Mouse (Mus musculus) hindbrain, embryonic 13.5 days (tissue): ENCODE results near the gene Ankrd34c. TPM values are rescaled to one million over a fixed set of nuclear protein-coding genes. Genes with fewer than 3 reads are reported as not detected.

ENCODE experiments used
- ATAC-seq: fragments of 200-750 bp; cut with Nextera tagmentation; 2 replicates; pipeline ENCODE4 v1.8.0; 2017; ENCODE audit warnings: moderate TSS enrichment; ENCODE audit not compliant: low FRiP score
- H3K27ac ChIP-seq: fragments of 300-500 bp; sonication (generic); 2 replicates; pipeline ENCODE4 v1.5.1; 2015; ENCODE audit warnings: inconsistent platforms, mild to moderate bottlenecking, moderate library complexity
- H3K27me3 ChIP-seq: fragments of 300-500 bp; sonication (generic); 2 replicates; pipeline ENCODE4 v1.6.1; 2015; ENCODE audit warnings: mild to moderate bottlenecking, inconsistent platforms
- H3K36me3 ChIP-seq: fragments of 300-500 bp; sonication (generic); 2 replicates; pipeline ENCODE4 v1.6.1; 2015; ENCODE audit warnings: mild to moderate bottlenecking, inconsistent platforms
- H3K4me1 ChIP-seq: fragments of 300-500 bp; sonication (generic); replicated peaks from 2 replicates; pipeline ENCODE4 v1.6.1; 2015; ENCODE audit warnings: inconsistent platforms
- H3K4me2 ChIP-seq: fragments of 300-500 bp; sonication (generic); 2 replicates; pipeline ENCODE4 v1.6.1; 2015; ENCODE audit warnings: inconsistent platforms, mild to moderate bottlenecking, moderate library complexity
- H3K4me3 ChIP-seq: fragments of 300-500 bp; sonication (generic); 2 replicates; pipeline ENCODE4 v1.5.1; 2015; ENCODE audit warnings: mild to moderate bottlenecking, inconsistent platforms
- H3K9ac ChIP-seq: fragments of 300-500 bp; sonication (generic); 2 replicates; pipeline ENCODE4 v1.6.1; 2015; ENCODE audit warnings: mild to moderate bottlenecking, inconsistent platforms
- H3K9me3 ChIP-seq: fragments of 300-500 bp; sonication (generic); 2 replicates; pipeline ENCODE4 v1.6.1; 2016; ENCODE audit warnings: inconsistent platforms
- WGBS: fragments of 180-500 bp; shearing (Covaris S2); methylation state at CpG from one replicate; pipeline ENCODE4 v1.1.7; 2015; 5-methylcytosine and 5-hydroxymethylcytosine counted together
- polyA plus RNA-seq: library from polyadenylated mRNA; unstranded; fragments of >200 nt; fragmentation: Nextera tagmentation; extraction: Ambion mirVana; gene quantifications from 2 replicates; pipeline ENCODE4 v1.2.1, GENCODE M21; 2015

Gene Ankrd34c
- polyA plus RNA-seq, 1 experiment from 2014 or later, result 0.14 TPM

GRCm38 (mm10) chr9:89705197-89705533 is 33.1 kb downstream of the Ankrd34c start:
- 9% methylated on average over 10 of the region's 10 CpGs for WGBS
- Histone ChIP-seq H3K4me2 (peak overlapping the region; percentile 92), H3K9me3 (no peaks in the 10 kb centered on the region), H3K9ac (peak overlapping the region; percentile 88), H3K4me3 (peak overlapping the region; percentile 68), H3K27ac (peak overlapping the region; percentile 91), H3K36me3 (peaks cover 18% of the 10 kb centered on the region), H3K27me3 (no peaks in the 10 kb centered on the region), H3K4me1 (peaks cover 8% of the 10 kb centered on the region)
- no peak; the same call in 1 of the 2 replicates for ATAC-seq

- WGBS, result 2% methylated on average over 52 of the region's 52 CpGs
- peak within 1 kb of the TSS; percentile 92 for H3K4me2 ChIP-seq
- H3K9ac ChIP-seq, result peak within 1 kb of the TSS; percentile 88
- peak; percentile 99 for ATAC-seq
- H3K9me3 ChIP-seq, result no peaks in the 10 kb centered on the region
- H3K27ac ChIP-seq, result peak within 1 kb of the TSS; percentile 91
- peak within 1 kb of the TSS; percentile 68 for H3K4me3 ChIP-seq
- H3K4me1 ChIP-seq, result peaks cover 8% of the 10 kb centered on the region
- peaks cover 24% of the 10 kb centered on the region for H3K36me3 ChIP-seq
- H3K27me3 ChIP-seq, result no peaks in the 10 kb centered on the region
These were observed 33.7 kb downstream of the Ankrd34c start, which contains the start of gene Tmed3 for GRCm38 (mm10) chr9:89704265-89705196. Tmed3 (minus strand) TSS chr9:89705068.

- no peak for ATAC-seq
- H3K4me2 ChIP-seq, result no peak overlapping the region
- H3K36me3 ChIP-seq, result peaks cover 42% of the 10 kb centered on the region
- no peak overlapping the region for H3K27ac ChIP-seq
- 98% methylated on average over 2 of the region's 2 CpGs for WGBS
- H3K4me1 ChIP-seq, result peaks cover 8% of the 10 kb centered on the region
- no peaks in the 10 kb centered on the region for H3K27me3 ChIP-seq
- H3K9ac ChIP-seq, result no peak overlapping the region
- H3K4me3 ChIP-seq, result no peak overlapping the region
- no peaks in the 10 kb centered on the region for H3K9me3 ChIP-seq
These were observed 37.3 kb downstream of the Ankrd34c start for GRCm38 (mm10) chr9:89700910-89701457.

DNA sequence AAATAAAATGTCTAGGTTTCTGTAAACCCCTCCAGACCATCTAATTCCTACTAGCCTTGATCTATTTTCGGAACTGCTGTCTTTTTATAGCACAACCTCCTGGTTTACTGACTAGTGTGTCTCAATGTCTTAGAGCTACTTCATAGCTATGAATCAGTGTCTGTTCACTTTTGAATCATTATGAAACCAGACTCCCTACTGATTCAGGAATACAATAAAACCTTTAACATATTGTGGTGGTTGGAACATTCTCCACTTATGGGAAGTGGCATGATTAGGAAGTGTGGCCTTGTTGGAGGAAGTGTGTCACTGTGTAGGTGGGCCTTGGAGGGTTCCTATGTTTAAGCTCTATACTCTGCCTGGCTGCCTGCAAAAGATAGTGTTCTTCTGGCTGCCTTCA is 43.1 kb downstream of the Ankrd34c start:
- H3K9ac ChIP-seq, result no peak overlapping the region
- peaks cover 24% of the 10 kb centered on the region for H3K36me3 ChIP-seq
- ATAC-seq, result no peak
- no peak overlapping the region for H3K4me3 ChIP-seq
- no peaks in the 10 kb centered on the region for H3K27me3 ChIP-seq
- H3K27ac ChIP-seq, result no peak overlapping the region
- no peak overlapping the region for H3K4me2 ChIP-seq
- H3K4me1 ChIP-seq, result no peaks in the 10 kb centered on the region
- H3K9me3 ChIP-seq, result no peaks in the 10 kb centered on the region
- 88% methylated on average over 1 of the region's 1 CpGs for WGBS

- ATAC-seq, result no peak
- WGBS, result 95% methylated on average over 2 of the region's 2 CpGs
- Histone ChIP-seq H3K4me2 (no peak overlapping the region), H3K4me3 (no peak overlapping the region), H3K9ac (no peak overlapping the region), H3K4me1 (no peaks in the 10 kb centered on the region), H3K27me3 (no peaks in the 10 kb centered on the region), H3K9me3 (no peaks in the 10 kb centered on the region), H3K36me3 (peaks cover 10% of the 10 kb centered on the region), H3K27ac (no peak overlapping the region)
These were observed 44.6 kb downstream of the Ankrd34c start for GRCm38 (mm10) chr9:89693670-89694069.

GRCm38 (mm10) chr9:89689179-89689578 is 49.1 kb downstream of the Ankrd34c start:
- H3K9me3 ChIP-seq, result no peaks in the 10 kb centered on the region
- ATAC-seq, result no peak

GRCm38 (mm10) chr9:89687503-89688226 is 50.6 kb downstream of the Ankrd34c start:
- Histone ChIP-seq H3K27ac (no peak overlapping the region), H3K4me1 (no peaks in the 10 kb centered on the region), H3K36me3 (no peaks in the 10 kb centered on the region), H3K4me3 (no peak overlapping the region), H3K9ac (no peak overlapping the region), H3K27me3 (no peaks in the 10 kb centered on the region), H3K4me2 (no peak overlapping the region), H3K9me3 (no peaks in the 10 kb centered on the region)
- WGBS, result 60% methylated on average over 10 of the region's 10 CpGs
- ATAC-seq, result peak; percentile 48; the same call in 1 of the 2 replicates

More at GRCm38 (mm10) chr9:89689179-89689578, 49.1 kb downstream of the Ankrd34c start:
- Histone ChIP-seq H3K9ac (no peak overlapping the region), H3K27me3 (no peaks in the 10 kb centered on the region), H3K36me3 (no peaks in the 10 kb centered on the region), H3K27ac (no peak overlapping the region), H3K4me3 (no peak overlapping the region), H3K4me2 (no peak overlapping the region), H3K4me1 (no peaks in the 10 kb centered on the region)
- WGBS, result 75% methylated on average over 1 of the region's 1 CpGs

DNA sequence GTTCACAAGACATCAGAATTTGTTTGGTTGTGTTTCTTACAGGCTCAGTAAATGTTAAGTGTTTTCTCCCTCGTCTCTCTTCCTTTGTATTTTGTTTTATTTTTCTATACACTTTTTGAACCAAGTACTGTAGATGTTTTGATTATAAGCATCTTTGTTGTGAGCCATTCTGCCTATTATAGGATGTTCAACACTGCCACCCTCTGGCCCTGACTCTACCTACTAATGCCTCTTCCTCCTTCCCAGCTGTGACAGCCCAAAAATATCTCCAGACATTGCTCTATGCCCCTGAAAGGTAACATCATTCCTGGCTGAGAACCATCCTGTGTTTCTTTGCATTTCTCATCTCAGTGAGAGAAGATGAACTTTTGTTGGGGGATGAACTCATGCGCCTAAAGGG is 52.0 kb downstream of the Ankrd34c start:
- Histone ChIP-seq H3K4me2 (no peak overlapping the region), H3K9ac (no peak overlapping the region), H3K27ac (no peak overlapping the region), H3K9me3 (no peaks in the 10 kb centered on the region), H3K27me3 (no peaks in the 10 kb centered on the region), H3K4me1 (no peaks in the 10 kb centered on the region), H3K4me3 (no peak overlapping the region), H3K36me3 (no peaks in the 10 kb centered on the region)
- ATAC-seq, result no peak
- WGBS, result 73% methylated on average over 2 of the region's 2 CpGs

- Histone ChIP-seq H3K27me3 (no peaks in the 10 kb centered on the region), H3K4me1 (0 out of 2 replicates have a peak, but pooled peaks cover 2% of the 10 kb centered on the region), H3K4me3 (no peak overlapping the region), H3K9me3 (no peaks in the 10 kb centered on the region), H3K36me3 (no peaks in the 10 kb centered on the region), H3K27ac (no peak overlapping the region), H3K4me2 (no peak overlapping the region), H3K9ac (no peak overlapping the region)
- WGBS, result 71% methylated on average over 1 of the region's 1 CpGs
- ATAC-seq, result peak; percentile 74
These were observed 59.3 kb downstream of the Ankrd34c start for GRCm38 (mm10) chr9:89678974-89679373.

Other genes with a start within 250 kb of the Ankrd34c start
- 2.4 and 2.8 TPM in 2 replicates for gene Minar1, start 115.3 kb downstream of the Ankrd34c start, polyA plus RNA-seq
- gene Tmed3, start 33.4 kb downstream of the Ankrd34c start, polyA plus RNA-seq, result 43.8 and 46.7 TPM in 2 replicates
- 1.8 and 2.1 TPM in 2 replicates for gene Rasgrf1, start 171.4 kb upstream of the Ankrd34c start, polyA plus RNA-seq